Mouse (Mus musculus): ENCODE measurements around the gene Eaf2.

Eaf2 gene

DNA sequence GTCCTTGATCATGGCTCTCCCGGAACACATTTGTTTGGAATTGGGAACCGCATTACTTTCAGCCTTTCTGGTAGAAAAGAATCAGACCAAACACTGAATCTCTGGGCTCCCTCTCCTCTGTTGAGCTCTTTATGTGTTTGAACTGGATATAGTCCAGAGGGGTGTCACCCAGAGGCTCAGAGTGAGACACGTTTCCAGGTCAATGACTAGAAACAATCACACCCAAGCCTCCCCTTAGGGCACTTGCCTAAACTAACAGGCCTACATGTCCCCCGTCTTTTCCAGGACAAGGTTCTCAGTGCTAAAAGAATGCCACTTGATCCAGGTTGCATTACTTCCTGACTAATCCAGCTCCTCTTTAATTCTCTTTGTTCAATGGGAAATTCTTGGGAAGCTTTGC, 104.0 kb downstream of the Eaf2 start:
- no peak for DNase-seq (ENCODE audit: low spot score in 2 of 2)

DNA sequence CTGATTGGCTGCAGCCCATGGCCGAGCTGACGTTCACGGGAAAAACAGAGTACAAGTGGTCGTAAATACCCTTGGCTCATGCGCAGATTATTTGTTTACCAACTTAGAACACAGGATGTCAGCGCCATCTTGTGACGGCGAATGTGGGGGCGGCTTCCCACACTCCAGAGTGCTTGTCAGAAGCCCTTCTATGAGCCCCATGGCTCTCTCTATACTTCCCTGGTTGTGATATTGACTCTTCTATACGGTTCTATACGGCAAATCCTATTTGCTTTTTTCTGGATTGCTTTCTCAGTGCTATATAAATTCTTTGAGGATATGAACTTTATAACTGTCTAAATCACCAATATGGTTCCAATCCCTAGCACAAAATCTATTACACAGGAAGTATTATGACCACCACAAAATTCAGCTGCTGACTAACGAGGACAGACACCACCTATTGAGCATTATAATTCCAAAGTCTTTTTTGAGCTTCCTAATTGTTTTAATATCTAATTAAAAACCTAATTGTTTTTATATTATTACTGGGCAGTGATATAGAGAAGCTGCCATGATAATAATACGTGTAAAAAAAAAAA, 104.5 kb downstream of the Eaf2 start:
- no peak for DNase-seq (ENCODE audit: low spot score in 2 of 2)

DNA sequence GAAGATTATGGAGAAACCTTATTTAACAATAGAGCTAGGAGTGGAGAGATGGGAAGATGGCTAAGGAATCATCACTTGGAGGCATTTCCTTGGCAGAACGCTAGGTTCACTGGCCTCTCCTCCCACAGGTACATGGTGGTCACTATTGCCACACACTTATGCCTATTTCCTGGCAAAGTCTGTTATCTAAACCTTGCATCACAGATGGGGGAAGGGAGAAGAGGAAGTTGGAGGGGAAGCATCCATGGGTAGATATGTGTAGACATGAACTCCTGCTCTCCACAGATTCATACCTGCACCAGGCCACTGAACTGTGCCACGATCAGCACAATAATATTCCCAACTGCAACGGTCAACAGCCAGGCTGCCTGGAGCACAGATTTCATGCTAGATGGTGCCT, 122.8 kb downstream of the Eaf2 start:
- no peak for DNase-seq (ENCODE audit: low spot score in 2 of 2)

DNA sequence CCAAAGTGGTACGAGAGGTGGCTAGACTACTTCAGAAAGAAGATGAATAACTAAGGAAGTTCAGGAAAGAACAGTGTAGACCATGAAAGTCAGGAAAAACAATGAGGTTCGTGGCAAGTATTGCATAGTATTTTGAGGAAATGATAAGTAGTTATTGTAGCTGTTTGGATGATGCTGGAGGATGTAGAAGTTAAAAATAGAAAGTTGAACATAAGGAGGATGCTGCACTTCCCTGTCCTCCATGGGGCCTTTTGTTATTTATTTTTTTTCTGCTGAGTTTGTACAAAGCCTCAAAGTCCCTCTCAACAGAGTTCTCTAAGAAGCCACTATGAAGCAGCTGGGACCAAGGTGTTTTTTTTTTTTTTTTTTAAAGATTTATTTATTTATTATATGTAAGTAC, 127.0 kb downstream of the Eaf2 start:
- peak in 1 of 2 experiments; percentile 35 for DNase-seq (ENCODE audit: low spot score in 2 of 2)

DNA sequence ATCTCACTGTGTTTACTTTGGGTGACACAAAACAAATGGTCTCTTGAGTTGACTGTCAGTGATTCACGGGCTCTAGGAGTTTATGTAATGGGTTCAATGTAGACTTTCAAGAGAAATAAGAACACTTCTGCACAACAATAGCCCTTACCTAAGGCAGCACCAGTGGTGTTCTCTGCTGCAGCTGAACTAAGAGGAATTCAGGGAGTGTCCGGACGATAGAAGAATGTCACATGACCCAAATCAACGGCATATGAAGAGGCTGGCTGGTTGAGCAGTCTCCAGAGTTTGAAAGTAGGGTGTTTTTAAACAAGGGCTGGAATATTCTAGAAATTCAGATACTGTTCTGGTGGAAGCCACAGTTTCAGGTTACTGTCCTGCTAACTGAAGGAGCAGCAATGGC, 127.7 kb downstream of the Eaf2 start:
- DNase-seq (ENCODE audit: low spot score in 2 of 2): no peak

DNA sequence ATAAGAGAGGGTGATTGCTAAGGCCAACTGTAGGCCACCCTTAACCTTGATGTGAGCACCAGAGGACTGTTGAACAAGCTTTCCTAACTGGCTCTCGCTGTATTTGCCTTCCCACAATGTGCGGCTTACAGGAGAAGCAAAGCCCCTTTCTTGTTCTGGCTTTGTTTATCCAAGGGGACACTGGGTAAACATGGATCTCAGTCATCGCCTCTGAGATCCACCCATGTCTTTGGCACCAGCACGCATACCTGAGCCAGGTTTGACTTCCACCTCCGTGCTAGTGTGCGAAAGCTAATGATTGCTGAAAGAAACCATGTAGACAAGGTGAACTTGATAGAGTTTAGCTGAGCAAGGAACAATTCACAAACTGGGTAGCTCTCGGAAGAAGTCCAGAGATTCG, 131.2 kb downstream of the Eaf2 start:
- DNase-seq (ENCODE audit: low spot score in 2 of 2): no peak

Measured in heart, adult 9 months (tissue).